Mouse (Mus musculus) small intestine, adult 2 months (tissue): ENCODE data around the gene Paqr6.

ENCODE experiments used
- CTCF ChIP-seq: fragments of 200-500 bp; IDR thresholded peaks from 2 replicates; pipeline ENCODE4 v1.5.1; 2012; ENCODE audit warnings: low read depth, mild to moderate bottlenecking, control low read depth, inconsistent platforms, low read length, moderate library complexity, mixed read lengths; ENCODE audit not compliant: insufficient replicate concordance, insufficient read length; ENCODE audit errors: extremely low read depth
- POLR2A ChIP-seq: fragments of 200-500 bp; IDR thresholded peaks from 2 replicates; pipeline ENCODE4 v1.6.1; 2012; ENCODE audit warnings: low read depth, mild to moderate bottlenecking, control low read depth, inconsistent platforms, low read length, moderate library complexity

- TF ChIP-seq CTCF (no peak), POLR2A (no peak; the same call in none of the 2 replicates)
Measured at GRCm38 (mm10) chr3:88336058-88337013, 28.0 kb upstream of the Paqr6 start, which contains the start of the genes Tmem79 and Smg5.
